Mouse (Mus musculus): Measurements from ENCODE around the gene Colgalt1.

GRCm38 (mm10) chr8:71672168-71672735 lies 61.5 kb downstream of the Colgalt1 start:
- TF ChIP-seq GATA1 (IDR thresholded peaks at IDR 0.05; ENCODE audit: low read length) (no peak), TAL1 (IDR thresholded peaks at IDR 0.05; ENCODE audit: low read length) (no peak)
